Mouse (Mus musculus) intestine, embryonic 15.5 days (tissue): ENCODE measurements around the gene Gm45062. TPM values are rescaled to one million over a fixed set of nuclear protein-coding genes. Genes with fewer than 3 reads are reported as not detected.

Experiments
- ATAC-seq: fragments of 200-750 bp; cut with Nextera tagmentation; 2 replicates; pipeline ENCODE4 v1.8.0; 2017; ENCODE audit warnings: moderate TSS enrichment, moderate library complexity
- H3K27ac ChIP-seq: fragments of 300-500 bp; sonication (generic); 2 replicates; pipeline ENCODE4 v1.5.1; 2015; ENCODE audit warnings: mild to moderate bottlenecking, inconsistent platforms
- H3K27me3 ChIP-seq: fragments of 300-500 bp; sonication (generic); replicated peaks from 2 replicates; pipeline ENCODE4 v1.6.1; 2015; ENCODE audit warnings: inconsistent platforms
- H3K36me3 ChIP-seq: fragments of 300-500 bp; sonication (generic); 2 replicates; pipeline ENCODE4 v1.6.1; 2015; ENCODE audit warnings: inconsistent platforms
- H3K4me1 ChIP-seq: fragments of 300-500 bp; sonication (generic); replicated peaks from 2 replicates; pipeline ENCODE4 v1.6.1; 2015; ENCODE audit warnings: inconsistent platforms
- H3K4me2 ChIP-seq: fragments of 300-500 bp; sonication (generic); replicated peaks from 2 replicates; pipeline ENCODE4 v1.6.1; 2015; ENCODE audit warnings: mild to moderate bottlenecking, inconsistent platforms
- H3K4me3 ChIP-seq: fragments of 300-500 bp; sonication (generic); replicated peaks from 2 replicates; pipeline ENCODE4 v1.5.1; 2015; ENCODE audit warnings: inconsistent platforms
- H3K9ac ChIP-seq: fragments of 300-500 bp; sonication (generic); 2 replicates; pipeline ENCODE4 v1.6.1; 2015; ENCODE audit warnings: inconsistent platforms
- H3K9me3 ChIP-seq: fragments of 300-500 bp; sonication (generic); 2 replicates; pipeline ENCODE4 v1.6.1; 2016; ENCODE audit warnings: inconsistent platforms
- WGBS: fragments of 180-500 bp; shearing (Covaris S2); methylation state at CpG from one replicate; pipeline ENCODE4 v1.1.7; 2015; 5-methylcytosine and 5-hydroxymethylcytosine counted together
- polyA plus RNA-seq: library from polyadenylated mRNA; unstranded; fragments of >200 nt; fragmentation: Nextera tagmentation; extraction: Ambion mirVana; gene quantifications from 2 replicates; pipeline ENCODE4 v1.2.1, GENCODE M21; 2015

Gm45062 gene
- polyA plus RNA-seq, 1 experiment from 2014 or later: 6.7 TPM

GRCm38 (mm10) chr6:8333380-8333779, 74.1 kb downstream of the Gm45062 start:
- no peak for ATAC-seq
- H3K27ac ChIP-seq: no peak overlapping the region
- no peak overlapping the region for H3K4me3 ChIP-seq
- WGBS: 98% methylated on average over 1 of the region's 1 CpGs
- no peaks in the 10 kb centered on the region for H3K36me3 ChIP-seq
- no peaks in the 10 kb centered on the region for H3K4me1 ChIP-seq
- H3K4me2 ChIP-seq: no peak overlapping the region
- H3K9ac ChIP-seq: no peak overlapping the region
- no peaks in the 10 kb centered on the region for H3K9me3 ChIP-seq
- H3K27me3 ChIP-seq: no peaks in the 10 kb centered on the region

DNA sequence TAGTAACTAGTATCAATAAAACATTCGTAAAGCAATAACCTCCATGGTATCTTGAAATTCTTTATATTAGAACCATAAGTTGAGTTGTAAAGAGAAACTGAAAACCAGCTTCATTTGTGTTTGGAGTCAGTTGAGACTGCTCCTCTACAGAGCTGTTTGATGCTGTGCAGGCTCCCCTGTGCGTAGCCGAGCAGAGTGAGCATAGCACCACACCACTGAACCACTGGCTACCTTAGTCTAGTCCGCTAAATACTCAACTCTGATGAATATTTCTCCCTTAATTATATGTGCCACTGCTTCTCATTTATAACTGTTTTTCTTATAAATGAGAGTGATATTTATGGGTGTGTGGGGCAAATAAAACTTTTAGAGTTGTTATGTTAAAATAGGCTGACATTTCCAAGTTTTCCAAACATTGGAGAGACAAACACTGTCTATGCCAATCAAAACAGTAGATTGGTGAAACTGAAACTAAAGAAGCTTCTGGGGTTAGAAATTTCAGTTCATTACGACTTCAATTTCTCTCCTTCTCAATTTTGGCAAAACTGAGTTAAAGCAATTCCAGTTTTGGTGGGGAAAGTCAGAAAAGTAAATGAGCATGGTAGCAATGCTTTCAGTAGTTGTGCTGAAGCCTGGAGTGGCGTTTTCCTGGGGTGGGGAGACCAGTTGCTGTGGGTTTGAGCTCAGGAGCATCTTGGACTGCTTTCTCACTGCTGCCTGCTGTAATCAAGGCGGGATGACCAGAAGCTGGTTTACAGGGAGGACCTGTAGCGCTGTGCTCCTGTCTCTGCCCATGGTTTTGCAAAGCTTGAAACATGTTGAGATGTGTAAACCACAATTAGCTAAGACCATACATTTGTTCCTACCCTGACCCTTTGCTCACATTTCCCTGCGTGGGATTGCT, 77.5 kb downstream of the Gm45062 start:
- 75% methylated on average over 9 of the region's 9 CpGs for WGBS
- Histone ChIP-seq H3K9me3 (no peaks in the 10 kb centered on the region), H3K9ac (no peak overlapping the region), H3K27ac (no peak overlapping the region), H3K4me2 (no peak overlapping the region), H3K36me3 (no peaks in the 10 kb centered on the region), H3K27me3 (no peaks in the 10 kb centered on the region), H3K4me3 (no peak overlapping the region), H3K4me1 (no peaks in the 10 kb centered on the region)
- ATAC-seq: no peak

DNA sequence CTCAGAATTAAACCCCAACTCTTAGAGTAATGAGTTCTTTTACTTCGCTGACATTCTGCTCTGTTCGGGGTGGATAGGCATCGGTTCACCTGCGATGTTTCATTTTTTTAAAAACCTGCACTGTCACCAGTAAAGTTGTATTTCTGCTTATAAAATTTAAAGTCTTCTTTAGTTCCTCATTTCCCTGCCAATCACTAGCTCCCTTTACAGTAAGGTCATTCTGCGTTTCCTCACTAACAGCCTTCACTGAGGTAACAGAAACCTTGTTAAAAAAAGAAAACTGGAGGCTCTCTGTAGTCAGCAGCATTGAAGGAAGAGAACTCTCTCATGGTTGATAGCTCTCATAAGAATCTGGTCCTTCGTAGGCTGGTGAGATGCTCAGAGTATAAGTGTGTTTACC, 80.2 kb downstream of the Gm45062 start:
- WGBS: 89% methylated on average over 6 of the region's 6 CpGs
- no peaks in the 10 kb centered on the region for H3K36me3 ChIP-seq
- H3K4me1 ChIP-seq: no peaks in the 10 kb centered on the region
- no peak overlapping the region for H3K4me3 ChIP-seq
- H3K27ac ChIP-seq: no peak overlapping the region
- no peak for ATAC-seq
- H3K27me3 ChIP-seq: no peaks in the 10 kb centered on the region
- no peak overlapping the region for H3K4me2 ChIP-seq
- H3K9ac ChIP-seq: no peak overlapping the region
- no peaks in the 10 kb centered on the region for H3K9me3 ChIP-seq

- H3K27ac ChIP-seq: no peak overlapping the region
- H3K4me3 ChIP-seq: no peak overlapping the region
- no peaks in the 10 kb centered on the region for H3K27me3 ChIP-seq
- ATAC-seq: no peak
- no peaks in the 10 kb centered on the region for H3K4me1 ChIP-seq
- 79% methylated on average over 4 of the region's 4 CpGs for WGBS
- no peak overlapping the region for H3K4me2 ChIP-seq
- no peaks in the 10 kb centered on the region for H3K9me3 ChIP-seq
- no peak overlapping the region for H3K9ac ChIP-seq
- H3K36me3 ChIP-seq: no peaks in the 10 kb centered on the region
Measured at GRCm38 (mm10) chr6:8343271-8343670, 84.0 kb downstream of the Gm45062 start.

- Histone ChIP-seq H3K36me3 (no peaks in the 10 kb centered on the region), H3K4me2 (no peak overlapping the region), H3K9ac (no peak overlapping the region), H3K9me3 (no peaks in the 10 kb centered on the region), H3K4me3 (no peak overlapping the region), H3K27me3 (no peaks in the 10 kb centered on the region), H3K4me1 (no peaks in the 10 kb centered on the region), H3K27ac (no peak overlapping the region)
- WGBS: 82% methylated on average over 5 of the region's 5 CpGs
- ATAC-seq: peak; percentile 67; the same call in 1 of the 2 replicates
Measured at GRCm38 (mm10) chr6:8345219-8345856, 86.1 kb downstream of the Gm45062 start.

- Histone ChIP-seq H3K4me1 (no peaks in the 10 kb centered on the region), H3K36me3 (no peaks in the 10 kb centered on the region), H3K4me2 (no peak overlapping the region), H3K4me3 (no peak overlapping the region), H3K9me3 (no peaks in the 10 kb centered on the region), H3K27me3 (no peaks in the 10 kb centered on the region), H3K9ac (no peak overlapping the region), H3K27ac (no peak overlapping the region)
- ATAC-seq: peak; percentile 45; the same call in 1 of the 2 replicates
- 73% methylated on average over 2 of the region's 2 CpGs for WGBS
Measured at GRCm38 (mm10) chr6:8347154-8347553, 87.9 kb downstream of the Gm45062 start.

DNA sequence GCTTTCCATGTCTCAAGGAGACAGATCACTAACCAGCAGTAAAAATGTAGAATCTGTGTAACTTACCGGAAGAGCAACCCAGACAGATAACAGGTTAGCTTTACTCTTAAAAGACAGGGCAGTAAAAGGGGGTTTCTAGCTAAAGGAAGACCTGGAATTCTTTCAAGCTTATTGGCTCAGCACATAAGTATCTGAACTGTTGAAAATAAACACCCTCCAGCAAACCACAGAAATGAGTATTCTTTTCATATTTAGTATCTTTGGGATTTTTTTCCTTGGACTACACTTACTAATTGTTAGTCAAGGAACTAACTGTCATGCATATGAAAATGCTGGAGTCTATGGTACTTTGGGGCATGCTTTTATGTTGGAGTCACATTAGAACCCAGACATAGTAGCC, 89.1 kb downstream of the Gm45062 start:
- no peaks in the 10 kb centered on the region for H3K27me3 ChIP-seq
- H3K4me3 ChIP-seq: no peak overlapping the region
- no peaks in the 10 kb centered on the region for H3K9me3 ChIP-seq
- H3K4me2 ChIP-seq: no peak overlapping the region
- H3K9ac ChIP-seq: no peak overlapping the region
- 88% methylated on average over 1 of the region's 1 CpGs for WGBS
- H3K36me3 ChIP-seq: no peaks in the 10 kb centered on the region
- H3K27ac ChIP-seq: no peak overlapping the region
- H3K4me1 ChIP-seq: 0 out of 2 replicates have a peak, but pooled peaks cover 3% of the 10 kb centered on the region
- no peak for ATAC-seq

GRCm38 (mm10) chr6:8349060-8349670, 89.9 kb downstream of the Gm45062 start:
- no peak overlapping the region for H3K9ac ChIP-seq
- 72% methylated on average over 2 of the region's 2 CpGs for WGBS
- 0 out of 2 replicates have a peak, but pooled peaks cover 3% of the 10 kb centered on the region for H3K4me1 ChIP-seq
- no peak for ATAC-seq
- no peaks in the 10 kb centered on the region for H3K27me3 ChIP-seq
- H3K4me2 ChIP-seq: no peak overlapping the region
- no peak overlapping the region for H3K4me3 ChIP-seq
- no peaks in the 10 kb centered on the region for H3K36me3 ChIP-seq
- no peaks in the 10 kb centered on the region for H3K9me3 ChIP-seq
- no peak overlapping the region for H3K27ac ChIP-seq

DNA sequence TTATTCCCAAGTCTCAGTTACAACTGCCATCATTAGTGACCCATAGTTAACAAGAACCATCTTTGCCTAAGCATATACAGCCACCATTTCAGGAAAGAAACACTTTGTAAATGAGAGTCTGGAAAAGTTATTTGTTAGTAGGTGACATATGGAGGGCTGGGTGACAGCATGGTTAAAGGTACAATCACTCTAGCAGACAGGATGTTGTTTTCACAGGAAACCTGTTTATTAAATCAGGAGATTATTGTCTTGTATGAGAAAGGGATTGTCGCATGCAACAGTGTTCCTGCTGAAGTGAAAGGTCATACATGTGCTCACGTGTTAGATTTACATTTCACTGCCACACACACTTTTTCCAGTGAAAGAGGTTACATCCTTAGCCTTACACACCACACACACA, 92.3 kb downstream of the Gm45062 start:
- no peak overlapping the region for H3K9ac ChIP-seq
- no peak overlapping the region for H3K4me3 ChIP-seq
- no peak for ATAC-seq
- H3K9me3 ChIP-seq: no peaks in the 10 kb centered on the region
- no peak overlapping the region for H3K27ac ChIP-seq
- H3K4me1 ChIP-seq: 0 out of 2 replicates have a peak, but pooled peaks cover 3% of the 10 kb centered on the region
- H3K27me3 ChIP-seq: no peaks in the 10 kb centered on the region
- H3K36me3 ChIP-seq: no peaks in the 10 kb centered on the region
- WGBS: 77% methylated on average over 2 of the region's 2 CpGs
- H3K4me2 ChIP-seq: no peak overlapping the region

DNA sequence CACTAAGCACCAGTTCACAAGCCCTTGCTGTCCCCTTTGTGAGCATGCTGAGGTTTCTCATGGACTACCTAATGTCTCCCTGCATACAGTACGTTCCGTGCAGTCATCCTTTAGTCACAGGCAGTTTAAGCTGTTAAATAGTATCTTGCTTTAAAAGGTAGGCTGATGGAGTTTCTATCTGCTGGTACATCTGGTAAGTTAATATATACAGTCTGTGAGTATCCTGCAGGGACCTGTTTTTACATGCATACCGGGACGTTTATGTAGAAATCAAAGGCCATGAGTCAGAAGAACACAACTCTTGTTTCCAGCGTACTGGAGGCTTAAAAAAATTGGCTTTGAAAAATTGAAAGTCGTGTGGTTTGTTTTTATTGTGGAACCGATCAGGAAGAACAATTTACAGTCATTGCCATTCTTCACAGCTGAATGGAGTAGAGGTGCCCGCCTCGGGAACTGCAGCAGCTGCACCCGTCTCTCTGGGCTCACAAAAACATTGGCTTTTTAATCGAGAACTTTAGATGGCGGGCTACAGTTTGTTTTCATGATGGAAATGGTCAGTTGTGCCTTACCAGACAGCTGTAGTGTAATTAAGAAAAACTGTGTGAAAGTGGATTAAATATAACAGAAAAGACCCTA, 93.4 kb downstream of the Gm45062 start:
- no peak overlapping the region for H3K27ac ChIP-seq
- no peak for ATAC-seq

DNA sequence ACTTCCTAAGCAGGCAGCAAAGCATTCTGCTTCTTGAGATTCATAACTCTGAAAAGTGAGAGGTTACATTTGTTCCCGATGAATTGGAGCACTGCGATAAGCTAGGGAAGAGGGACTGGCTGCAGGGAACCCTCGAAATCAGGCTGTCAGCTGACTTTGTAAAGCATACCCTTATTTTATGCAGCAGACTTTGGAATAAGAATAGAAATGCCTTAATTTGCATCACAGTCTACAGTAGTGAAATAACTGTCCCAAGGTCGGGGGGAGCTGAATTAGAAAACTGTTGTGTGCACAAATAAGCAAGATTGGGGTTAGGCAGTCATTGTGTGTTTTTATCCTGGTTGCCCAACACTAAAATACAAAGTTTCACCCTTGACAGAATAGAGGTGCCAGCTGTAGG, 94.2 kb downstream of the Gm45062 start:
- WGBS: 67% methylated on average over 4 of the region's 4 CpGs
- Histone ChIP-seq H3K27ac (no peak overlapping the region), H3K27me3 (no peaks in the 10 kb centered on the region), H3K4me2 (no peak overlapping the region), H3K9ac (no peak overlapping the region), H3K4me1 (0 out of 2 replicates have a peak, but pooled peaks cover 3% of the 10 kb centered on the region), H3K4me3 (no peak overlapping the region), H3K36me3 (no peaks in the 10 kb centered on the region), H3K9me3 (no peaks in the 10 kb centered on the region)
- ATAC-seq: no peak

More for the DNA sequence above, 93.4 kb downstream of the Gm45062 start:
- 51% methylated on average over 12 of the region's 12 CpGs for WGBS
- Histone ChIP-seq H3K4me3 (no peak overlapping the region), H3K9ac (no peak overlapping the region), H3K9me3 (no peaks in the 10 kb centered on the region), H3K4me1 (0 out of 2 replicates have a peak, but pooled peaks cover 3% of the 10 kb centered on the region), H3K36me3 (no peaks in the 10 kb centered on the region), H3K27me3 (no peaks in the 10 kb centered on the region), H3K4me2 (no peak overlapping the region)

DNA sequence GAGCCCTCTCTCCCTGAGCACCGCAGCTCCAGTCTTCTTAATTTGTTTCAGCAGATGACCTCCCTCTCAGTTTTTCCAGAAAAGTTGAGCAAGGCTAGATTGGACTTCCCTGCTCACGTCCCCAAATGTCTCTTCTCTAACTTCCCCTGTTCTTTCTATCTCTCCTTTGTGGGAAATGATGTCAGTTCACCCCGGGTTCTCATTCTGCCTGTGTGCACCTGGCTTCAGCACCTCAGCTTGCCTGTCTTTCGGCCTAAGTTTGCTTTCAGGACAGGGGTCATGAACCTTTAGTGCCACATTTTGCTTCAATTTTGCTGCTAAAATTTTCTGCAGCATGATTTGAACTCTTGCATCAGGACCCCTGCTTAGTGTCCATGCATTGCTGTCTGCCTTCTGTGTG, 95.6 kb downstream of the Gm45062 start:
- Histone ChIP-seq H3K9ac (no peak overlapping the region), H3K36me3 (no peaks in the 10 kb centered on the region), H3K4me2 (no peak overlapping the region), H3K4me1 (0 out of 2 replicates have a peak, but pooled peaks cover 3% of the 10 kb centered on the region), H3K4me3 (no peak overlapping the region), H3K27me3 (no peaks in the 10 kb centered on the region), H3K27ac (no peak overlapping the region), H3K9me3 (no peaks in the 10 kb centered on the region)
- no peak for ATAC-seq
- WGBS: 93% methylated on average over 4 of the region's 4 CpGs
